In genomic region chr2:154569836-154570286, GRCm38 (mm10) we compare ENCODE assay signal across 8 mouse cellular contexts. TPM values are rescaled to one million over a fixed set of nuclear protein-coding genes. Genes with fewer than 3 reads are reported as not detected.
DNase-seq lines count a peak whose midpoint lies in the region; ATAC-seq and TF ChIP-seq lines count a peak whose summit lies in the region.

Gene E2f1, minus strand, starts transcription at chr2:154569892.

- no peaks in the 10 kb centered on the region for H3K9me3 ChIP-seq in ES-E14 (ENCODE audit: control insufficient read depth, insufficient read depth, low read depth, low read length)
- no peaks in the 10 kb centered on the region for H3K9me3 ChIP-seq in forebrain, embryonic 16.5 days (ENCODE audit: control insufficient read depth, low read length)
- H3K9me3 ChIP-seq in lung, embryonic 15.5 days: no peaks in the 10 kb centered on the region

- DNase-seq in ES-E14 (ENCODE audit: low read depth, low spot score): peak; percentile 89
- peak; percentile 84 for DNase-seq in cerebellum, adult 11-12 months
- DNase-seq in heart, postnatal 4 days: peak; percentile 97
- DNase-seq in layer of hippocampus, adult 8-10 months (ENCODE audit: low spot score in 2 of 2): peak; percentile 84 to 86
- DNase-seq in ovary, adult 18-20 months (ENCODE audit: low spot score): peak; percentile 91
- DNase-seq in thymus, postnatal 0 days (ENCODE audit: low spot score): peak; percentile 96

- in situ Hi-C loops in ES-E14 (cut with MboI; ENCODE audit: low sequenced_read_pairs in 2 of 2, unreplicated experiment in 2 of 2): no loop called here

- H3K27ac ChIP-seq in ES-E14 (ENCODE audit: insufficient read depth, low read depth, low read length, poor library complexity, severe bottlenecking): peak within 1 kb of the TSS; percentile 85
- H3K27ac ChIP-seq in forebrain, embryonic 16.5 days (ENCODE audit: low read length): peak within 1 kb of the TSS; percentile 67
- H3K27ac ChIP-seq in lung, embryonic 15.5 days: peak within 1 kb of the TSS; percentile 93

- H3K36me3 ChIP-seq in ES-E14 (ENCODE audit: control insufficient read depth, insufficient read depth, low read length, poor library complexity, severe bottlenecking): peaks cover 2% of the 10 kb centered on the region; the same call in 1 of the 2 replicates
- no peaks in the 10 kb centered on the region for H3K36me3 ChIP-seq in forebrain, embryonic 16.5 days (ENCODE audit: control insufficient read depth, insufficient read depth)
- H3K36me3 ChIP-seq in lung, embryonic 15.5 days: no peaks in the 10 kb centered on the region

- peaks cover 11 to 27% of the 10 kb centered on the region in 2 experiments for H3K4me1 ChIP-seq in ES-E14 (ENCODE audit: control insufficient read depth in 2 of 2, insufficient read depth in 2 of 2, low read length in 2 of 2, poor library complexity in 1 of 2)
- H3K4me1 ChIP-seq in forebrain, embryonic 16.5 days (replicated peaks; ENCODE audit: control insufficient read depth, insufficient read depth, low read length): peaks cover 37% of the 10 kb centered on the region
- H3K4me1 ChIP-seq in lung, embryonic 15.5 days: peaks cover 42% of the 10 kb centered on the region

- peak within 1 kb of the TSS; percentile 93 for H3K9ac ChIP-seq in ES-E14 (ENCODE audit: insufficient read depth, low read depth, low read length, poor library complexity, severe bottlenecking)
- H3K9ac ChIP-seq in forebrain, embryonic 16.5 days (replicated peaks; ENCODE audit: low read depth, low read length): peak within 1 kb of the TSS; percentile 69
- H3K9ac ChIP-seq in lung, embryonic 15.5 days: peak within 1 kb of the TSS; percentile 74

- H3K27me3 ChIP-seq in forebrain, embryonic 16.5 days (replicated peaks; ENCODE audit: control insufficient read depth, insufficient read depth, low read length): no peaks in the 10 kb centered on the region
- no peaks in the 10 kb centered on the region for H3K27me3 ChIP-seq in lung, embryonic 15.5 days

- H3K4me2 ChIP-seq in forebrain, embryonic 16.5 days (ENCODE audit: low read length): peak within 1 kb of the TSS; percentile 82
- peak within 1 kb of the TSS; percentile 67 for H3K4me2 ChIP-seq in lung, embryonic 15.5 days

- H3K4me3 ChIP-seq in ES-E14 (ENCODE audit: insufficient read depth in 1 of 2, low read depth in 1 of 2, low read length in 2 of 2, poor library complexity in 1 of 2, severe bottlenecking in 1 of 2): peak within 1 kb of the TSS; percentile 91 to 95
- H3K4me3 ChIP-seq in forebrain, embryonic 16.5 days (replicated peaks; ENCODE audit: low read length): peak within 1 kb of the TSS; percentile 66
- H3K4me3 ChIP-seq in lung, embryonic 15.5 days: peak within 1 kb of the TSS; percentile 90

- under 1% methylated on average over 38 of the region's 44 CpGs for WGBS in forebrain, embryonic 16.5 days
- WGBS in lung, embryonic 15.5 days: 0% methylated on average over 37 of the region's 44 CpGs

- ATAC-seq in forebrain, embryonic 16.5 days: peak; percentile 99
- peak; percentile 96 for ATAC-seq in lung, embryonic 15.5 days (ENCODE audit: borderline replicate concordance, extremely low read depth, low FRiP score, low TSS enrichment)

TF ChIP-seq in ES-E14, 5 proteins besides CTCF, POLR2A, EP300 and RAD21:
- TF ChIP-seq HCFC1 (IDR thresholded peaks at IDR 0.05; ENCODE audit: borderline replicate concordance, insufficient read depth, low read length) (peak; percentile 59; the same call in 1 of the 2 replicates), ZC3H11A (IDR thresholded peaks at IDR 0.05; ENCODE audit: borderline replicate concordance, low read depth, low read length) (no peak), CHD2 (IDR thresholded peaks at IDR 0.05; ENCODE audit: low read depth, low read length) (no peak), MAFK (IDR thresholded peaks at IDR 0.05; ENCODE audit: insufficient read depth, low read depth, low read length) (no peak), ZNF384 (IDR thresholded peaks at IDR 0.05; ENCODE audit: low read depth, low read length) (no peak)
TF ChIP-seq in ES-E14: peak in this region for 1.

RNA-seq across cellular contexts. Expression of gene E2f1, which starts in this region (rescaled TPM):
- 13.8 and 16.9 TPM in 2 replicates for total RNA-seq in ES-E14 (2012; rRNA removed)
- 10.8 and 12.1 TPM in 2 replicates for polyA plus RNA-seq in forebrain, embryonic 16.5 days (2015; fragmentation: Nextera tagmentation; extraction: Ambion mirVana)
- 10 to 100 TPM; 32.3 to 35.6 TPM for total RNA-seq in heart, postnatal 4 days (2021)
- 1 to 10 TPM; 3.5 to 5.1 (median 4.5) TPM for total RNA-seq in layer of hippocampus, adult 8-10 months (2022)
- 28.1 and 31.2 TPM in 2 replicates for polyA plus RNA-seq in lung, embryonic 15.5 days (2015; fragmentation: Nextera tagmentation; extraction: Ambion mirVana)
- polyA plus RNA-seq in thymus, postnatal 0 days (2015; fragmentation: Nextera tagmentation; extraction: Ambion mirVana): 14.7 and 16.8 TPM in 2 replicates

Comparison
In these comparisons a context has a peak if more than half of its experiments do, and no peak if none do; other contexts are left out.
1. Peak in every context shown above with its lines: DNase-seq, ATAC-seq, H3K4me3 ChIP-seq and H3K27ac ChIP-seq.